Mouse (Mus musculus): ENCODE results near the gene Mthfd1.

Mthfd1 gene

GRCm38 (mm10) chr12:76305107-76305506 lies 50.0 kb downstream of the Mthfd1 start:
- DNase-seq, result no peak

DNA sequence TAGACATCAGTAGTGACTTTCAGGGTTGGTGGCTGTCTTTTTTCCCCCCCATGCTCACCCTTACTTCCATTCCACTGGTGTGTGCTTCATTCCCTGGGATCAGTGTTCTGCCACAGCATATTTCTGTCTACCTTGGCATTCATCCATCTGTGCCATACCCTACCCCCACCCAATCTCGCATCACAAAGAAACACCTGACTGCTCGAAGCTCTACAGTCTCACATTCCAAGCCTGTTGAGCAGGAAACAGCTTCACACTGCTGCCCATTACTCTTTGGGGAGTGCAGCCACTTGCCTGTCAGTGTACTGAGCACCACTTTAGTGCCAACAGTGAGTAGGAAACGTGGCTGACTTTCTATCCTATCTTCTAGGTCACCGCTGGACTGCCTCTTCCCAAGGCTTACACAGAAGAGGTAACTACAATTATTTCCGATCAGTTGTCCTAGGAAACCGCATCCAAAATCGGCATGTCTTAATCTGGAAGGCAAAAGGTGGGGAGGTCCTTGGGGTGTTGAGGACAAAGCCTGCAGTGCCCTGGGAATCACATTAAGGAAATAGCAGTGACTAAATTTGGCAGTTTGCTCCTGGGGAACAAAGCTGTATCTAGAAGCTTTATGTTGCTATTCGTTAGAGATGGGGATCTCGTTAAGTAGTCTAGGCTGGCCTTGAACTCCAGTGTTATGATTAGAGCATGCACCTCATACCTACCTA lies 51.9 kb downstream of the Mthfd1 start:
- DNase-seq, result no peak

- DNase-seq, result peak in 1 of 2 experiments; percentile 12
Measured at GRCm38 (mm10) chr12:76307964-76308363, 52.9 kb downstream of the Mthfd1 start.

DNA sequence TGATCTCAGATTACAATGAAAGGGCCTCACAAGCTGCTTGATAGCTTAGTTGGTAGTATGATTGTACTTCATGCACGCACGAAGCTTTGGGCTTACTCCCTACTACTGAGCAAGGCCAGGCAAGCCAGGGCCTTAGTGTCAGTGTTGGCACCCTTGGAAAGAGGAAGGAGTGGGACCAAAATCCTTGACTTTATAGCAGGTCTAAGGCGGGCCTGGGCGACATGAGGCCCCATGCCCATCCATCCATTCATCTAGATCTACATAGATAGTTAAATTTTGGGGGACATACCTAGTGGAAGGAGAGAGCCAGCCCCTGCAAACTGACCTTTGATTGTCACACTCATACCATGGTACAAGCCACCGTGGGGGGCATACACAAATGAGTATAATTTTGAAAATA lies 53.3 kb downstream of the Mthfd1 start:
- no peak for DNase-seq

DNA sequence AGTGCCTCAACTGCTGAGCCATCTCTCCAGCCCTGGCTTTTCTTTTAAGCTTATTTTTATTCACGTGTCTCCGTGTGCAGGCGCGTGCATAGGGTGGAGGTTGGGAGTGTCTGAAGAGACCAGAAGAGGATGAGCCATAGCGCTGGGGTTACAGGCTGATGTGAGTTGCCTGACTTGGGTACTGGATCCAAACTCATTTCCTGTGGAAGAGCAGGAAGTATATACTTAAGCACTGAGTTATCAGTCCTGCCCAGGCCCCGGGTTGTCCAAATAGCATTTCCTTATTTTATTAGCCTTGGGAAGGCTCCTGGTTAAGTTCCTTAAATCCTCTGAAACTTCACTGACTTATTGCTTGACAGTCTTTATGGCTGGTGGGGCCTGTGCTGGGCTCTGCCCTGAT lies 54.9 kb downstream of the Mthfd1 start:
- DNase-seq, result no peak

DNA sequence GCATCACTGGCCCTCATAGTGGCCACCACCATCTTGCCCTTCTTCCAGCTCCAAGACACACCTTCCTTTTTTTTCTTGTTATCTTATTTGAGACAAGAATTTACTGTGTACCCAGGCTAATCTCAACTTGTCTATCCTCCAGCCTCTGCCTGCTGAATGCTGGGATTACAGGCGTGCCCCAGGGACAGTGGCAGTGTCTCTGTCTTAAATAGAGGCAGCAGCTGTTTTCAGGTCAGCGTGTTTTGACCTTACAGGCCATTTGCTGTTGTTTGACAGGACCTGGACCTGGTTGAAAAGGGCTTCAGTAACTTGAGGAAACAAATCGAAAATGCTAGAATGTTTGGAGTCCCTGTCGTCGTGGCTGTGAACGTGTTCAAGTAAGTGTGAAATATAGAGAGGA lies 55.5 kb downstream of the Mthfd1 start:
- no peak for DNase-seq

- no peak for DNase-seq
Measured at GRCm38 (mm10) chr12:76311227-76311626, 56.1 kb downstream of the Mthfd1 start.

DNA sequence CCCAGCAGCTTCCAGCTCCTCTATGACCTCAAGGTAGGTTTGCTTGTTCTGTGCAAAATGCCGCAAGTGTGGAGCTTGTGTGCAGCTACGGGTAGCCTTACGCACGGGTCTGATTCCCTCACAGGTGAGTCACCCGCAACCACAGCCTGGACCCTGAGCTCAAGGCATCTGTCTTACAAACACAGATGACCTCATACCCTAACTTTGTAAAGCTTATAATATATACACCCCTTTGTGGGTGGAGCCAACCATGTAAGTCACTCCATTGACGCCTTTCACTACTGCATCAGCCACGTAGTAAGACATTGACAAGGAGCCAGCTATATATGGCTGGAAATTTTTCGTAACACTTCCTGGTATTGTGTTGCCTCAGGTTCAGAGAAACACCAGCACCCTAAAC lies 56.9 kb downstream of the Mthfd1 start:
- no peak for DNase-seq

- DNase-seq, result no peak
Measured at GRCm38 (mm10) chr12:76318282-76319212, 63.4 kb downstream of the Mthfd1 start.

DNA sequence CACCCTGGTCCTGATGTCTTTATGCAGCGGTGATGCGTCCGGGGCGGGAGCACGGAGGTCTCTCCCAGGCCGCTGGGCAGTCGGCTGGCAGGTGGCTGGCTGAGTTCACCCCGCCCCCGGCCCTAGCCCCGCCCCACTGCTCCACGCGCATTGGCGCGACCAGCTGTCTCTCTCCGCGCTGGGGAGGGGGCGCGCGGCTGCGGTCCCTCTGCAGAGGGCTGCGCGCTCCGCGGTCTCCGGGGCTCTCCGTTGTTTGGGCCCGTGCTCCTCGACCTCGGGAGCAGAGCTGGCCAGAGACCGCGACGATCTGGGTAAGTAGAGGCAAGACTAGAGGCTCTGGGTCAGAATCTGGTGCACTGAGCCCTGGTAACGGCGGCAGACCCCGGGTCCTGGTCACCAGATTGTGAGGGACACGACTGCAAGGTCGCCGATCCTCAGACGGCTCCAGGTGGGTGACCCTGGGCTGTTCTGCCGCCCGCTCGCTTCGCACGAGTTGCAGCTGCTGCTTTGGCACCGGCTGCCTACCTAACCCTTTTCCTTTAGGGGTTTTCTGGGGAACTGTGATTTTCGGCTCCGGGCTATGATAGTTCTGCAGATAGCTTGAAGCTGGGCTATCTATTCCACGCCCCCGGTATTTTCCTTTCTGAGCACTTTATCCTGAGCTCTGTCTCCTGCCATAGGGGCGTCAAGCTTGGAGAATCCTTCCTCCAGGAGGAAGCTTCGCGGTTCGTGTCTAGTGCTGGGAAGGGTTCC lies 69.8 kb downstream of the Mthfd1 start, which contains the start of gene Akap5:
Akap5 (plus strand) TSS at position 213 of the 753 bp plus-strand sequence.
- DNase-seq, result peak in 1 of 2 experiments; percentile 58

DNA sequence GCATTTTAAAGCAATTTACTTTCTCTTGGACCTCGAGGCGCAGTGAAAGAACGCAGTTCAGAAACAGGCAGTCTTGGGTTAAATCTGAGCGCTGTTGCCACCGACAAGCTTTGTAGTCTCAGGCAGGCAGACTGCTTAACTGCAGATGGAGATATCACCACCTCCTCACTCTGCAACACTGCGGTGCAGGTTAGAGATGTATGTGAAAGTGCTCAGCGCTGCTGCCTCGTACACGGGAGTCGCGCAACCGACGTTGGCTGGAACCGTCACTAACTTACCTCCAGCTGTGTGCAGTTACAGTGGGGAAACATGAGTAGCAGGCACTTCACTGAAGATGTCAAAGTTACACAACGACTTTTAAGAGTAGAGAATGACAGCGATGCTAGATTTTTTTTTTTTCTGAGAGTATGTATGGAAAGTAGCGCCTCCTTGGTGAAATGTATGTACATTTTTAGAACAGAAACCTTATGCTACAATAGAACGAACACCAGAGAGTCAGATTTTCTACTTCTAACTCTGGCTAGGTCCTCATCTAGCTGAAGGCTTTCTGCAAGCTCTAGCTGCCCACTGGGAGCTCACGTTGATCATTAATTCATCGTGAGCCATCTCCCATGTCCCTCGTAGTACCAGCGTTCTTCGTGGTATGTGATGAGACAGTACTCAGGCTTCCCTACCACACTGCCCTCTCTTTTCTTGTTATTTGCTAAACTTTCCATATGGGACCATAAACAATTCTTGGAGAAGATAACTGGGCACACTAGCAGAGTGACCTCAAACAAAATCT lies 71.5 kb downstream of the Mthfd1 start:
- no peak for DNase-seq

GRCm38 (mm10) chr12:76328567-76329354 lies 73.7 kb downstream of the Mthfd1 start:
- no peak for DNase-seq

DNA sequence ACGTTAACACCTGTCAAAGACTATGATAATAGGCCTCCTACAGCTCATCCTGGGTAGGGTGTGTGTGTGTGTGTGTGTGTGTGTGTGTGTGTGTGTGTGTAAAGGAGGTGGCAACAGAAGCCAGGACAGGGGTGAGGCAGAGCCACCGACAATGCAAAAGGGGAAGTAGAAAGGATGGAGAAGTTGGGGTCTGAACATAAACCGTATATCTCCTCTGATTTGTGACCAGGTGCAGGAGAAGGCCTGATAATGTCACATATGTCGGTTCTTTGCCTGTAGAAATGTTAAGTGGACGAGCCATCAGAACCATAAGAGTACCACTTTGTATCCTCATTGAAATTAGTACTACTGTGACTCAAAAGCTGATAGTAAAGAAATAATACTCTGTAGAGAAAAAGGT lies 78.6 kb downstream of the Mthfd1 start:
- DNase-seq, result no peak

- no peak for DNase-seq
Measured at GRCm38 (mm10) chr12:76335641-76336040, 80.5 kb downstream of the Mthfd1 start.

DNA sequence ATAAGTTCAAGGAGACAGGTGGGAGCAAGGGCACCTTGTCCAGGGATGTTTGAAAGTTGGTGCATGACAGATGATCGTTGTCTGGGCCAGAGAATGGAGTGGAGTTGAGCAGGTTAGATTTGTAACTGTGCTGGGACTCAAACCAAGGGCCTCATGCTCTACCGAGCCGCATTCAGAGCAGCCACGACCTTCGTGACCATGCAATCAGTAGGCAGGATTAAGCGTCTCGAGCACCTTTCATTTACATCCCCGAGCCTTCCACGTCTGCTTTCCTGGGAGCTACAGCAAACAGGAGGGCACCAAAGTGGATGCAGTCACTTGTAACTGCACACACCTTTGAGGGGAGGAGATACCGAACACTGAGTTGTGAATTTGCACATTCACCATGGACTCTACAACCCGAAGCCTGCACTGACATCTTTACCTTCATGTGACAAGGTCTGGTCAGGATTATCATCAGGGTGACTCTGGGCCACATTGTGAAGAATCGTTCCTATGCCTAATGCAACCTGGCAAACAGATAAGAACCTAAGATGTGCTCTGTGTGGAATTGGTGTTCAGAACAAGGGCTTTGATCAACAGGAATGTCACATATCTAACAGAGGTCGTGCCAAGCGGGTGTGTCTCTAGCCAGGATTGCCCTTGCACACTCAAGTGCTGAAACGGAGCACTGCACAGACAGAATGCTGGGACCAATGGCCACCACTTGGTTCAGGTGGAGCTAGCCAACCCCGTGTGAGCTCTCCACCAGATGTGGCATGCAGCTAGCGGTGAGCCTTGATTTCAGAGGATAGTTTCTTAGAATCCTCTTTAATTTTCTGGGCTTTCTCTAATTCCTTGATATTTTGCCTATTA lies 81.2 kb downstream of the Mthfd1 start:
- no peak for DNase-seq

DNA sequence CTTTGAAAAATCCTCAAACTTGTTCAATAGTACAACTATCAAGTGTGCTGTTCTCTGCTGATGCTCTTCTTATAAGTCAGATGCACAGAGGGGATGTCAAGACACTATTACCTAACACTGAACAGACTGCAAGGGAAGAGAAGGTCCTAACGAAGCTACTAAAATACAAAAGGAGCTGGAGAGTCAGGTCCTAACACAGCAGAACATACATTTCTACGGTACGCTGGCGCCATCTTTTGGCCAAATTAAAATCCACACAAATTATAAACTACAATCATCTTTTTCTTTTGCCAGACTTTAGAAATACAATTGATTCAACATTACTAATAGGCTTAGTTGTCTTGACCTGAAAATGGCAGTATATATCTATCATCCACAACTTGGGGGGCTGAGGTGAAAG lies 86.0 kb downstream of the Mthfd1 start:
- DNase-seq, result peak; percentile 52 to 77

DNA sequence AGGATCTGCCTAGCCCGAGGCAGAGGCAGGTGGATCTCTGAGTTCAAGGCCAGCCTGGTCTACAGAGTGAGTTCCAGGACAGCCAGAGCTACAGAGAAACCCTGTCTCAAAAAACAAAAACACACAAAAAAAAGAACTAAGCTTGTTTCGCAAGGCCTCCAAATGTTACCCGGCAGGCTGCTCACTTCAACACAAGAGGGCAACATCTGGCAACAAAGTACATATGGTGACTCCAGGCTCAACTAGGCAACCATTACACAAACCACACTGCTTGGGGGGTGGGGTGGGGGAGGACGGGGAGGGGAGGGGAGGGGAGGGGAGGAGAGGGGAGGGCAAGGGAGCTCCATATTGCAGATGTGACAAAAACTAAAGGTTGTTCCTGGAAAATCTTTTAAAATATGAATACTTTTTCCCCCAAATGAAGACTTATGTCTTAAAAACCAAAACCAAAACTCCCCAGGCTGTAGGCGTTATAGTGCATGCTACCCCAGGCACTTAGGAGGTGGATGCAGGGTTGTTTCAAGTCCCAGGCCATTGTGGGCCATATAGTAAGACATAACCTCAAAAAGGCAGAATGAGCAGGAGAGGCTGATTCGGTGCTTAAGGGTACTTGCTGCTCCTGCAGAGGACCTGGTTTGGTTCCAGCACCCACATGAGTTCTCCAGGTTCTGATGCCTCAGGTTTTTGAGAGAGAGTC lies 90.8 kb downstream of the Mthfd1 start:
- peak; percentile 35 to 38 for DNase-seq

- DNase-seq, result no peak
Measured at GRCm38 (mm10) chr12:76349680-76350220, 94.7 kb downstream of the Mthfd1 start.

- no peak for DNase-seq
Measured at GRCm38 (mm10) chr12:76360868-76361267, 105.8 kb downstream of the Mthfd1 start.

Measured in kidney, postnatal 36 days (tissue).